Mouse (Mus musculus) spleen, adult 2 months (tissue): ENCODE results near the gene Ppp1r21. TPM values are rescaled to one million over a fixed set of nuclear protein-coding genes. Genes with fewer than 3 reads are reported as not detected.

Source experiments
- DNase-seq, 2 experiments: peaks; one replicate each; pipeline versions ENCODE4 v3.0.0 to v3.0.0-alpha.2; 2012 to 2021; ENCODE audit warnings: low spot score in 2 of 2, low read depth in 1 of 2
- H3K27ac ChIP-seq: fragments of 200-500 bp; 2 replicates; pipeline ENCODE4 v1.5.1; 2012; ENCODE audit warnings: low read length, inconsistent platforms; ENCODE audit not compliant: insufficient read depth
- H3K27me3 ChIP-seq: fragments of 200-500 bp; 2 replicates; pipeline ENCODE4 v1.6.1; 2012; ENCODE audit warnings: mild to moderate bottlenecking, moderate library complexity, low read length, inconsistent platforms; ENCODE audit not compliant: control insufficient read depth, insufficient read depth
- H3K36me3 ChIP-seq: fragments of 200-500 bp; 2 replicates; pipeline ENCODE4 v1.6.1; 2012; ENCODE audit warnings: mild to moderate bottlenecking, low read length, inconsistent platforms; ENCODE audit not compliant: control insufficient read depth, insufficient read depth
- H3K4me1 ChIP-seq: fragments of 200-500 bp; 2 replicates; pipeline ENCODE4 v1.6.1; 2011; ENCODE audit warnings: inconsistent platforms; ENCODE audit not compliant: control insufficient read depth, insufficient read depth, insufficient read length
- H3K4me3 ChIP-seq: fragments of 200-500 bp; 2 replicates; pipeline ENCODE4 v1.5.1; 2011; ENCODE audit warnings: mild to moderate bottlenecking, inconsistent platforms; ENCODE audit not compliant: insufficient read depth, insufficient read length; ENCODE audit errors: extremely low read depth
- CTCF ChIP-seq: fragments of 200-500 bp; IDR thresholded peaks from 2 replicates; pipeline ENCODE4 v1.5.1; 2011; ENCODE audit warnings: mild to moderate bottlenecking, inconsistent platforms; ENCODE audit not compliant: insufficient read depth, insufficient read length, insufficient replicate concordance; ENCODE audit errors: extremely low read depth
- POLR2A ChIP-seq: fragments of 200-500 bp; IDR thresholded peaks from 2 replicates; pipeline ENCODE4 v1.6.1; 2011; ENCODE audit warnings: low read depth, low read length, inconsistent platforms
- WGBS: fragments of 180-500 bp; shearing (Covaris S2); methylation state at CpG from one replicate; pipeline ENCODE4 v1.1.7; 2018; 5-methylcytosine and 5-hydroxymethylcytosine counted together
- polyA plus RNA-seq: library from polyadenylated mRNA; depleted of rRNA; stranded (reverse); fragments of >200 nt; gene quantifications from 2 replicates; pipeline ENCODE4 v1.2.3, GENCODE M21; 2012

The Ppp1r21 gene
- polyA plus RNA-seq, 1 experiment = 28.5 TPM

DNA sequence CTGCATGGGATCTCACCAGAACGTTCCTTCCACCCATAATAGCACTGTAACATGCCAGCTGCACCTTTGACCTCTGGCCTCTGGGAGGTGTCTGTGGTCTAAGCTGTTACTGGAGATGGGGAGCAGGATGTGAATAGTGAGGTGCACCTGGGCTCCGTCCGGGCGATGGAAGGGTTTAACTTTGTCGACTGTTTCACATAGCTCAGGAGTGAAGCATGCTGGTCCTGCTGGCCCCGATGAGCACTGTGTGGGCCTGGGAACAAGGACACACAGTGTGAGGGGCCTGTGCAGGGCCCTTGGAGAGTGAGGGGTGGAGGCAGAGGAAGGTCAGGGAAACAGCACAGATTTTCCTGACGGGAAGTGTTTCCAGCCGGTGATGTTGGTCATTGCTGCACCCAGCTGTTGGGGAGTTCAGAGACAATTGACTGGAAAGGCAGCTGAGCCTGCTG, 23.1 kb downstream of the Ppp1r21 start:
- TF ChIP-seq POLR2A (no peak), CTCF (no peak)
- Histone ChIP-seq H3K4me1 (peaks cover 19% of the 10 kb centered on the region; the same call in 1 of the 2 replicates), H3K27ac (no peak overlapping the region), H3K27me3 (no peaks in the 10 kb centered on the region), H3K36me3 (peaks cover 12% of the 10 kb centered on the region), H3K4me3 (no peak overlapping the region)
- DNase-seq = no peak
- WGBS = 36% methylated on average over 8 of the region's 8 CpGs

DNA sequence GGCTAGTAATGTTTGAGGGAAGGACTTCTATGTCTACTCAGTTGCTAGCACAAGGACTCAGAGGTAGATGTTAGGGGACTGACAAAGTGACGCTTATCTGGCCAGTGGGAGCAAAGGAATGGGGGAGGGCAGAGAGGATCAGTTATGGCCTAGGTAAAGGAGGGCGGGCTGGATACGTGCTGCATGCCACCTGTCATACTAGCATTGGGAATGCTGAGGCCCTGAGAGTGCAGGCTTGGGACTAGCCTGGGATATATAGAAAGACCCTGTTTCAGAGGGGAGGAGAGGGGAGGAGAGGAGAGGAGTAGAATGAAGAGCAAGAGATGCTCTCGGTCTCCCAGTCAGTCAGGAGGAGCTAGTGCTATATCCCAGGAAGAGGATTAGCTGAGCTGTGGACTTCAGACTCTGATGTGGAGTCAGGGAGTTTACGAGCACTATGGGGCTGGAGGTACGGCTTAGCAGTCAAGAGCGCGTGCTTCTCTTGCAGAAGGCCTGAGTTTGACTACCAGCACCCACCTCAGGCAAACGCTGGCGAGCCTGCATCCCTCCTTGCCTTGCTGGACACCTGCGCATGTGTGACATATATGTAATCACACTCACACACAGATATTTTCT, 23.7 kb downstream of the Ppp1r21 start:
- Histone ChIP-seq H3K27ac (no peak overlapping the region), H3K27me3 (no peaks in the 10 kb centered on the region), H3K4me3 (no peak overlapping the region), H3K36me3 (peaks cover 11% of the 10 kb centered on the region), H3K4me1 (peaks cover 19% of the 10 kb centered on the region; the same call in 1 of the 2 replicates)
- WGBS = 93% methylated on average over 11 of the region's 11 CpGs
- TF ChIP-seq CTCF (no peak), POLR2A (no peak)
- DNase-seq = no peak

GRCm38 (mm10) chr17:88556176-88556575, 26.3 kb downstream of the Ppp1r21 start:
- DNase-seq = no peak
- no peak overlapping the region; the same call in 1 of the 2 replicates for H3K27ac ChIP-seq
- no peak for TF ChIP-seq CTCF
- no peak for TF ChIP-seq POLR2A
- 68% methylated on average over 13 of the region's 13 CpGs for WGBS
- H3K36me3 ChIP-seq = peaks cover 6% of the 10 kb centered on the region; the same call in 1 of the 2 replicates
- no peaks in the 10 kb centered on the region for H3K27me3 ChIP-seq
- no peak overlapping the region for H3K4me3 ChIP-seq
- H3K4me1 ChIP-seq = peaks cover 19% of the 10 kb centered on the region; the same call in 1 of the 2 replicates

DNA sequence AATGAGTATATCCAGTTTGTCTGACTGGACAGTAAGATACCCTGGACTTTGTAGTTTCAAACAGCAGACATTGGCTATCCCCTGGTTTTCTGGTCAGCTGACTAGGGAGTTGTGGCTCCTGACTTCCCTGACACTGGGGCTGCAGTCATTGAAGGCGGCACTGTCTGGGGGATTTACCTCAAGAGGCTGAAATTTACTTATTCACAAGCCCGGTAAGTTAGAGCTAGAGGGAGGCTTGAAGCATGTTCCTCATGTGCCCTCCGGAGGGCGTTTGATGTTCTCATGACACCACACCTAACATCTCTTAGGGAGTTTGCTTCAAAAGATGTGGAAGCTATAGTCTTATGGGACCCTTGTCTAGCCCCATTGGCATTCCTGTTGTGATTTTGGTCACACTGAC, 26.8 kb downstream of the Ppp1r21 start:
- Histone ChIP-seq H3K4me1 (peaks cover 19% of the 10 kb centered on the region; the same call in 1 of the 2 replicates), H3K27me3 (no peaks in the 10 kb centered on the region), H3K27ac (no peak overlapping the region), H3K36me3 (peaks cover 7% of the 10 kb centered on the region), H3K4me3 (no peak overlapping the region)
- no peak for TF ChIP-seq POLR2A
- no peak for DNase-seq
- 63% methylated on average over 4 of the region's 4 CpGs for WGBS

DNA sequence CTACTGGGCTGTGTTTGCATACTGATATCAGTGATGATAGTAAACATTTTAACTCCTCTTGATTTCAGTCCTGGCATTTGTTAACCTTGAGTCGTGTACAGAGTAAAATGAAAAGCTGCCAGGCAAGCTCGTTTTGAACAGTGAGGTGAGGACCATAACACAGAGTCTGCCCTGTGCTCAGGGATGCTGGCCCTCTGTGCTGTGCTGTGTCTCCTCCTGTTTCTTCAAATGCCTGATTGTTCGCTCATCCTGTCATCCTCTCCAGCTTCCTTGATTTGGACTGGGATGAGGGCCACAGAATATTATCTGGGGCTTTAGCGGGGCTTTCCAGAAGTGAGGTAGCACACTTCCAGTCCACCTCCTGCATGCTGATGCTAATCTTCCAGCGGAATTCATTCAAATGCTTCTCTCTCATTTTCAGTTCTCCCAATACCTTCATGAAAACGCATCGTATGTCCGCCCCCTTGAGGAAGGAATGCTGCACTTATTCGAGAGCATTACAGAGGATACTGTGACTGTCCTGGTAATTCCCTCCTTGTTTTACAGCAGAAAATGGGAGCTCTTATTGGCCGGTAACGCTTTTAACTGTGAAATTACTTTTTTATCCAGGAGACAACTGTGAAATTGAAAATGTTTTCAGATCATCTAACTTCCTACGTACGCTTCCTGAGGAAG, 28.4 kb downstream of the Ppp1r21 start:
- H3K36me3 ChIP-seq = peaks cover 12% of the 10 kb centered on the region
- 86% methylated on average over 13 of the region's 13 CpGs for WGBS
- DNase-seq = no peak

GRCm38 (mm10) chr17:88563611-88564010, 33.7 kb downstream of the Ppp1r21 start:
- H3K27me3 ChIP-seq = no peaks in the 10 kb centered on the region
- no peaks in the 10 kb centered on the region for H3K4me1 ChIP-seq
- WGBS = 38% methylated on average over 3 of the region's 3 CpGs
- H3K36me3 ChIP-seq = peaks cover 35% of the 10 kb centered on the region
- no peak overlapping the region for H3K27ac ChIP-seq
- DNase-seq = no peak
- TF ChIP-seq CTCF = no peak
- TF ChIP-seq POLR2A = no peak
- H3K4me3 ChIP-seq = no peak overlapping the region

More for the DNA sequence above, 28.4 kb downstream of the Ppp1r21 start:
- Histone ChIP-seq H3K4me3 (no peak overlapping the region), H3K27ac (no peak overlapping the region), H3K27me3 (no peaks in the 10 kb centered on the region), H3K4me1 (peaks cover 6% of the 10 kb centered on the region; the same call in 1 of the 2 replicates)
- TF ChIP-seq POLR2A (no peak), CTCF (no peak)
